Mouse (Mus musculus) liver, adult 2 months (tissue): ENCODE results near the gene Gm813. TPM values are rescaled to one million over a fixed set of nuclear protein-coding genes. Genes with fewer than 3 reads are reported as not detected.

Source experiments
- DNase-seq: peaks from one replicate; pipeline ENCODE4 v3.0.0-alpha.2; 2011; ENCODE audit warnings: low read depth, low spot score; ENCODE audit errors: extremely low read depth
- H3K27ac ChIP-seq: fragments of 200-500 bp; replicated peaks from 2 replicates; pipeline ENCODE4 v1.5.1; 2012; ENCODE audit warnings: low read depth, mild to moderate bottlenecking, control low read depth, inconsistent platforms, low read length; ENCODE audit not compliant: insufficient read depth
- H3K27me3 ChIP-seq: fragments of 200-500 bp; 2 replicates; pipeline ENCODE4 v1.6.1; 2012; ENCODE audit warnings: mild to moderate bottlenecking, moderate library complexity, low read length, inconsistent platforms; ENCODE audit not compliant: control insufficient read depth, insufficient read depth
- H3K36me3 ChIP-seq: fragments of 200-500 bp; 2 replicates; pipeline ENCODE4 v1.6.1; 2012; ENCODE audit warnings: low read length, inconsistent platforms; ENCODE audit not compliant: control insufficient read depth, insufficient read depth
- H3K4me1 ChIP-seq: fragments of 200-500 bp; 2 replicates; pipeline ENCODE4 v1.6.1; 2011; ENCODE audit warnings: low read length; ENCODE audit not compliant: control insufficient read depth, insufficient read depth
- H3K4me3 ChIP-seq: fragments of 200-500 bp; 2 replicates; pipeline ENCODE4 v1.5.1; 2011; ENCODE audit warnings: low read depth, mild to moderate bottlenecking, control low read depth, low read length, moderate library complexity; ENCODE audit not compliant: insufficient read depth
- H3K79me2 ChIP-seq: fragments of 200-500 bp; 2 replicates; pipeline ENCODE4 v1.6.1; 2012; ENCODE audit warnings: inconsistent platforms, mild to moderate bottlenecking, low read length, moderate library complexity; ENCODE audit not compliant: control insufficient read depth, insufficient read depth
- H3K9ac ChIP-seq: fragments of 200-500 bp; 2 replicates; pipeline ENCODE4 v1.6.1; 2012; ENCODE audit warnings: low read depth, mild to moderate bottlenecking, control low read depth, inconsistent platforms, low read length
- CTCF ChIP-seq: fragments of 200-500 bp; IDR thresholded peaks from 2 replicates; pipeline ENCODE4 v1.5.1; 2011; ENCODE audit warnings: low read depth, low read length, control low read depth
- POLR2A ChIP-seq: fragments of 200-500 bp; IDR thresholded peaks from 2 replicates; pipeline ENCODE4 v1.6.1; 2011; ENCODE audit warnings: low read length, control low read depth; ENCODE audit not compliant: insufficient read depth; ENCODE audit errors: extremely low read depth
- WGBS: fragments of 180-500 bp; shearing (Covaris S2); methylation state at CpG from one replicate; pipeline ENCODE4 v1.1.7; 2018; 5-methylcytosine and 5-hydroxymethylcytosine counted together
- polyA plus RNA-seq: library from polyadenylated mRNA; depleted of rRNA; stranded (reverse); fragments of >200 nt; gene quantifications from 2 replicates; pipeline ENCODE4 v1.2.3, GENCODE M21; 2012
- total RNA-seq: library from RNA; depleted of rRNA; stranded (reverse); fragments of >200 nt; gene quantifications from 2 replicates; pipeline ENCODE4 v1.2.3, GENCODE M21; 2014

Gene Gm813
- total and polyA plus RNA-seq, 2 experiments: not detected

- Histone ChIP-seq H3K27me3 (no peaks in the 10 kb centered on the region), H3K4me3 (no peak overlapping the region), H3K4me1 (no peaks in the 10 kb centered on the region), H3K9ac (no peak overlapping the region), H3K36me3 (no peaks in the 10 kb centered on the region), H3K27ac (no peak overlapping the region), H3K79me2 (no peaks in the 10 kb centered on the region)
- no peak for DNase-seq
- TF ChIP-seq POLR2A (no peak), CTCF (no peak)
These were observed 12.1 kb downstream of the Gm813 start for GRCm38 (mm10) chr16:58604680-58605079.

GRCm38 (mm10) chr16:58603831-58604230, 12.9 kb downstream of the Gm813 start:
- DNase-seq: no peak
- TF ChIP-seq POLR2A (no peak), CTCF (no peak)

GRCm38 (mm10) chr16:58600846-58601245, 15.9 kb downstream of the Gm813 start:
- Histone ChIP-seq H3K79me2 (no peaks in the 10 kb centered on the region), H3K4me1 (no peaks in the 10 kb centered on the region), H3K36me3 (no peaks in the 10 kb centered on the region), H3K27ac (no peak overlapping the region), H3K9ac (no peak overlapping the region), H3K27me3 (no peaks in the 10 kb centered on the region), H3K4me3 (no peak overlapping the region)
- TF ChIP-seq CTCF (no peak), POLR2A (no peak)
- WGBS: 89% methylated on average over 6 of the region's 6 CpGs
- DNase-seq: no peak

More at GRCm38 (mm10) chr16:58603831-58604230, 12.9 kb downstream of the Gm813 start:
- no peaks in the 10 kb centered on the region for H3K36me3 ChIP-seq
- no peak overlapping the region for H3K9ac ChIP-seq
- no peaks in the 10 kb centered on the region for H3K27me3 ChIP-seq
- H3K27ac ChIP-seq: no peak overlapping the region
- no peak overlapping the region for H3K4me3 ChIP-seq
- 75% methylated on average over 2 of the region's 2 CpGs for WGBS
- no peaks in the 10 kb centered on the region for H3K79me2 ChIP-seq
- H3K4me1 ChIP-seq: no peaks in the 10 kb centered on the region

GRCm38 (mm10) chr16:58591299-58591698, 25.5 kb downstream of the Gm813 start:
- 44% methylated on average over 3 of the region's 3 CpGs for WGBS
- no peaks in the 10 kb centered on the region for H3K79me2 ChIP-seq
- peak; percentile 37 for DNase-seq
- no peak overlapping the region for H3K9ac ChIP-seq
- H3K4me1 ChIP-seq: no peaks in the 10 kb centered on the region
- no peak for TF ChIP-seq CTCF
- no peak for TF ChIP-seq POLR2A
- H3K27ac ChIP-seq: no peak overlapping the region
- H3K27me3 ChIP-seq: no peaks in the 10 kb centered on the region
- H3K4me3 ChIP-seq: no peak overlapping the region
- no peaks in the 10 kb centered on the region for H3K36me3 ChIP-seq

- Histone ChIP-seq H3K27me3 (no peaks in the 10 kb centered on the region), H3K9ac (no peak overlapping the region), H3K36me3 (no peaks in the 10 kb centered on the region), H3K27ac (no peak overlapping the region), H3K79me2 (no peaks in the 10 kb centered on the region), H3K4me3 (no peak overlapping the region), H3K4me1 (no peaks in the 10 kb centered on the region)
- TF ChIP-seq CTCF (no peak), POLR2A (no peak)
- DNase-seq: no peak
These were observed 27.3 kb downstream of the Gm813 start for GRCm38 (mm10) chr16:58589444-58589843.

- H3K27me3 ChIP-seq: no peaks in the 10 kb centered on the region
- H3K27ac ChIP-seq: no peak overlapping the region
- H3K79me2 ChIP-seq: no peaks in the 10 kb centered on the region
- no peaks in the 10 kb centered on the region for H3K4me1 ChIP-seq
- no peak overlapping the region for H3K4me3 ChIP-seq
- no peaks in the 10 kb centered on the region for H3K36me3 ChIP-seq
- 84% methylated on average over 6 of the region's 6 CpGs for WGBS
- TF ChIP-seq CTCF (no peak), POLR2A (no peak)
- no peak overlapping the region for H3K9ac ChIP-seq
- DNase-seq: no peak
These were observed 42.6 kb downstream of the Gm813 start for GRCm38 (mm10) chr16:58573949-58574722.
